Mouse (Mus musculus) left cerebral cortex, adult 8-10 months (tissue): ENCODE measurements at regions not wholly inside any gene's neighbourhood (a gene's known extent, or its start where the extent isn't known, plus 50 kb on each side); places are given as distances from the start of the nearest gene placed in this dataset.

Experiments used
- DNase-seq, 2 experiments: peaks; one replicate each; pipeline ENCODE4 v3.0.0; 2022; ENCODE audit warnings: low spot score in 2 of 2

DNA sequence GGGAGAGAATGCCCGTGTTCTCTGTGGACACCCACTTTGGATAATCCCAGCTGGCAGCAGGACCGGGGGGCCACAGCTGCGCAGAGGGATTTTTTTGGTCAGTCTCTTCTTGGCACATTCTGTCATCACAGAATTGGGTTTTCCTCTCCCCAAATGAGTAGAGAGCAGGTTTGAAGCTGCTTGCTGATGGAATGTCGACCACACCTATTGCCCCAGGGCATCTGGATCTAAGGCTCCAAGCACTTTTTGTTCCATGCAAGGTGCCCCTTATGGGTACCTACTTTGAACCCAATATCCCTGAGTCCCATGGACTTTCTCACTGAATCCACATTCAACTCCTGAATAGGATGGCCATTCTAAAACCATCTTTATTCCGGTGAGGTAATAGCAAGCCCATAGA lies 314.3 kb upstream of the Npvf start:
- DNase-seq, result no peak

DNA sequence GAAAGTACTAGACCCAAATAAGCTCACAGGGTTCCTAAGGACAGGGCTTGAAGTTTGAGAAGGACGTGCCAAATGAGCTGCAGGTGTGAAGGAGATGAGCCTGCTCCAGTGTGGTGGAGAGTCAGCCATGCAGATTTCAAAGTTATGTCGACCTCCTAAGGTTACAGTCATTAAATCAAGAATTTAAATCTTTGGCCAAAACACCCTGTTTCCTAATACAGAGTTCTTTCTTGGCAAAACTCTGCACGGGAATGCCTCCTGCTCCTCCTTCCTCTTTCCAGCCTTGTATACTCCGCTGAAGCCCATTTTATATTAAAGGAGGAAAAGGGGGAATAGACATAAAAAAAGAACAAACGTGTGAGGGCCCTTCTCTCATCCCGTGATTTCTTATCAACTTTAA lies 315.1 kb upstream of the Npvf start:
- no peak for DNase-seq

DNA sequence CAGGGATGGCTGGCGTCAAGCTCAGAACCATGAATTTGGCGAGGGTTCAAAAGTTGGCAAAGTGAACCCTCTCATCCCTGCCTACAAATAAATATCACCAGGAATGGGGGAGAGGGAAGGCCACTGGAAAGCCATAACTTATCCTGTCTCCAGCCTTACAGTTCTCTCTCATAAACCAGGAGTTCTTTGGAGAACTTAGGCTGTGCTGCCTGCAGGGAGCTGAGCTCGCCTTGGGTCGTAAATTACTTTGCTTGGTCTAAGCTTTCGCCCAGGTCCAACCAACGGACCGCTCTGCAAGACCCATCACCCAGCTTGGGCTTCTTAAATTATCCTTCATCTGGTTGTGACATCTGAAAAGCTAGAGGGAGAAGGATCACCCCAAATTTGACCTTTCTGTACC lies 315.8 kb upstream of the Npvf start:
- DNase-seq, result no peak

DNA sequence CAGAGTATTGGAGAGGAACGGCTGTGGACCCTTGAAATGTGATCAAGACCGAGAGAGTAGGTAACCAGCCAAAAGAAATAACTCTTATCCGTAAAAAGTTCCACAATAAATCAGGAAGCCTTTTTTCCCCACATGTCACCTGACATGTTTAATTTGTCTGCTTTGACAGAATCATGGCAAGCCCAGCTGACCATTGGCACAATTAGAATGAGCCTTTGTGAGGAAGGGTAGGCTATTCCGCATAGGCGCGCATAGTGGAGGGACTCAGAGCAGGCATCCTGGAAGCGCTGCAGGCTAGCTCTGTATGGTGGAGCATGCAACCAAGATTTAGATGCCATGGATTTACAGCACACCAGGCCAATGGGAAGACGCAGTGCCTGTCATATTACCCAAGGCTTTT lies 316.5 kb upstream of the Npvf start:
- no peak for DNase-seq

DNA sequence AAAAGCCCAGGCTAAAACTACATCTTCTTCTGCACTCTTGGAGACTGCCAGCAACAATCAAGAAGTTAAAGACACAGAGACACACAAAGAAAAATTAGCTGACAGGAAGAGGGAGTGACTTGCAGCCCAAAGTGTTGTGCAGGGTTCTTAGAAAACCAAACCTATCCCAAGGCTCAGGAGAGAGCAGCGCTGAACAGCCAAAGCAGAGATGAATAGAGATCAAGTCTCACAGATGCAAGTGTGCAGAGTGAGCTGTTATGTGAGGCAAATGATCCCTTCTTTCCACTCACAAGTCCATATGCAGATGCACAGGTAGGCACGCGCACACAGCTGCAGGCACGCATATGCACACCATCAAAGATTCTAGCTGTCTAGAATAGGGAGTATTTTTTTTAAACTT lies 318.0 kb upstream of the Npvf start:
- no peak for DNase-seq

DNA sequence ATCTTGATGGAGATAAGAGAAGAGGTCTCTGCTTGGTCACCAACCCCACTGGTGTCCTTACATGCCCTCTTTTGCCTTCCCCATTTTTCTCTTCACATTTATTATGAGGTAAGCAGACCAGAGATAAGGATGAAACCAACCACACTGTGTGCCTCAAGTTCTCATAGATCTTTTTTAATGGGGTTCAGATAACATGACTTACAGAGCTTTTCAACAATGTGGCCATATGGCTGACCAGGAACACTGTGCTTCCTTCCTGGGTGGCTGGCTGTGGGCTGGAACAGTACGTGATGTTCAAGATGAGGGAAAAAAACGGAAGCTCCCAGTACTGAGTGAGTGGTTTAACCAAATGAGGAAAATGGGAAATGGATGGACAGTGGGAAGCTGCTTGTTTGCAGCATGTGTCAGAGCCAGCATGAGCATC lies 319.0 kb upstream of the Npvf start:
- no peak for DNase-seq

DNA sequence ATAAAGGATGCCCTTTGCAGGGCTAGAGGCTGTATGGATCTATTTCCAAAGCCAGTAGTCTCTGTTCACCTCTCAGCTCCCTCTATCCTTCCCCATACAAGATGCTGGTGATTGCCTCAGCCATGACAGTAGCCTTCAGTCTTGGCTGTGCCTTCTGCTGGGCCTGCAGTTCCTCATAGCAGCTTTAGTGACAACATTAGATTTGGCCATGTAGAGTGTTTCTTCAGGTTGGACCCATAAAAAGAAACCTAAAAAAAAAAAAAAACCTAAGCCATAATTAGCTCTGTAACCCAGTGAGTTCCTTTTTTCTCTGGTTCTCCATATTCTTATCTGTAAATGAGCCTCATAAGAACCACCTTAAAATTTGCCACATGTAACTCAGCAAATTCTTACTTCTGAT lies 319.6 kb upstream of the Npvf start:
- DNase-seq, result no peak

DNA sequence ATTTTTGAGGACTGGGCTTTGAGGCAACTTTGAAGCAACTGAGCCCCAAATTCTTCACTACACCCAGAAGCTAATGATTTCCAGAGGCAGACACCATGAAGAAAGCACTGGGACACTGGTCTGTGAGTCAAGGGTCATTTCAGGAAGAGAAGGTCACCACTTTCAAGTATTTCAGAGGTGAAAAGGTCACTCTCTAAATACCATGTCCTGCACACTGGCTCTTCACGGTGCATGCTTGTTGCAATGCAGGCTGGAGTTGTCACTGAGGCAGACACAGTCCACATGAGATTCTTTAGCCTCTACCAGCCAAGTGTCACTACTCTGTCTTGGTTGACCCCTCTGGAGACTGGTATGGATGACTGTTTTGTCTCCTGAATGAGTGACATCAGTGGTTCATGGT lies 320.7 kb upstream of the Npvf start:
- no peak for DNase-seq

DNA sequence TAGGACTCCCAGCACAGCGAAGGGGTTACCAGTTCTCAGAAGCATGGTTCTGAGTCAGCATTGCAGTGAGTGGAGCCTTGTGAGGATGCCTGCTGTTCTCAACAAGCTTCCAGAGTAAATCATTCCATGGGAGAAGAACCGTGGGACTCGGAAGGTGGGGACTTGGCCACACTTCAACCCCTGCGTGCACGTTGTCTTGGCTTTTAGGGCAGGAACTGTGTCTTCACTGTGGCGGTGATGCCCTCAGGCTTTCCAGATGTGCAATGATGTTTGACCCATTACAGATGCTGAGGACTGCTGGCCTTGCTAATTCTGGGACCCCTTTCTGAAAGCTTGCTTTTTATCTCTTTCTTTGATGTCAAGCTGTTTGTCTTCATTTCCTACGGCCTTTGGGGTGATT lies 322.7 kb upstream of the Npvf start:
- DNase-seq, result no peak

DNA sequence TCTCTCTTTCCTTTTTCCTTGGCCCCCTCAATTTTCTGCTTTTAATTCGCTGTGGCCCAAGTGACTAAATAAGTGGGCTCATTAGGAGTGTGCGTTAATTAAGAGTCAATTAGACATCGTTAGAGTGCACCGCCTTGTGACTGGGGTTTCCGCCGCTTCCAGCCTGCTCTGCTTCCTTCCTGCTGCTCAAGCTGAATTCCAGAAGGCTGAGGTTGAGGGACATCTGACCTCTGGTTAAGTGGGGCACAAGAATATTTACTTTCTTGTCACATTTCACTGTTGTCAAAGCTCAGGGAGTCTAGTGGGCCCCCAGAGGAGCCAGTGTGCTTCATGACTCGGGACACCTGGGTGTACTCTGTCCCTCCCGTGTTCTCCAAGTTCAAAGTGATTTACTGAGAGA lies 323.1 kb upstream of the Npvf start:
- DNase-seq, result no peak

DNA sequence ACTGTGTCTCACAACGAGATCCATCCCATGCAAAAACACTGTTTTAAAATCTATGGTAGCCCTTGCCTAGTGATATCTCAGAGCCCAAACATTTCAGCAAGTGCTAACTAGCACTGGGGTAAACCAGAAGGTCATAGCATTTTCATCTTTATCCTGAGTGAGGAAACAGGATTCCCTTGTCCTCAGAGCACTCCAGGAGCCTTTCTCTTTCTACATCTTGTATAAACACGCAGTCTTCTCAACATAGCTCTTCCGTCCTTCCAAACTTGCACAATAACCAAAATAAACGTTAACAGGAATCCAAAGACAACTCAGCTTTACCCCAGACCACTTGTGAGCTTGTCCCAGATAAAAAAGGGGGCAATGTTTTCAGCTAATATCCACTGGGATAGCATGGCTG lies 323.8 kb upstream of the Npvf start:
- DNase-seq, result no peak

DNA sequence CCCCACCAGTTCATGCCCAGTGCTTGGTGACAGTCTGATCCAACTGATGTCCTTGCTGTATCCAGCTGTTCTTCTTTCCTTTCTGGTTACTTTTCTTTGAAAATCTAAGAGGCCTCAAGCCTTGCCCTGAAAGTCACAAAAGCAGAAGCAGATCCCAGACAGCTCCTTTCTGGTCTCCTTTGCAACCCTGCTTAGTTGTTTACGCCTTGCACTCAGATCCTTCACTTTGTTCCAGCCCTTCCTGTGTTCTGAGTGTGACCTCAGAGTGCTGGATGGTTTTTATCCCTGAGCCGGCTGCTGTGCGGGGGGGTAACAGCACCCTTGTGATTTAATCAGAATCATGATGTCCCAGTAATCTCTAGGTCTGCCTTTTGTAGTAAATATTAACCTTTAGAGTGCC lies 324.3 kb upstream of the Npvf start:
- no peak for DNase-seq

DNA sequence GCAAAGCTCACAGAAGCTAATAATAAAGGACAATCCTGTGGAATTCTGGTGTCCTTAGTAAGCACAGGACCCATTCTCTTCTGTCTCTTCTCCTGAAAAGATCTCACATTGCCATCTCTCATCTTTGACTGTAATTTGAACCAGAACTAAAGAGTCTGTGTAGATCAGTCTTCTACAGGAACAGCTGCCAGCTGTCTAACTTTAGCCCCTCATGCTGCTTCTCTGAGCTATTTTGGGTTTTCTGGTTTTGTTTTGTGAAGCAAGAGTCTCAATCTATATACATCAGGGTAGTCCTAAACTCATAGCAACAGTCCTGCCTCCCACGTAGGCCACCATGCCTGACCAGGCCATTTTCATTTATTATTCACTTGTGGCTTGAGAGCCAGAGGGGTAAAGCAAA lies 325.5 kb upstream of the Npvf start:
- DNase-seq, result no peak

DNA sequence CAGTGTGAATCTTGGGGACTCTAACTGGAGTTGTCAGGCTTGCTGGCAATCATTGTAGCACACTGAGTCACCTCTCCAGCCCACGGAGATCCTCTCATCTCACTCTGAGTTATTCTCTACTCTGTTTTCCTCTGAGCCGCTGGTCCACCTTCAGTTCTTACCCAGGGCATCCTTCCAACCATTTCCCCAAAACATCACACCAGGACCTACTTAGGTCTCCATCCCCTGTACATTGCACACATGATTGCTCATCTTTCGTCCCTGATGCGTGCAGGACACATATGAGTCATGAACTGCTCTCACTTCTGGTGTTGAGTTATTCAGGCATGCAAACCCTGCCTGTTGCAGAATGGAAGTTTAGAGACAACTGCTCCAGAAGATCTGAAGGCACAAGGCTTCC lies 326.1 kb upstream of the Npvf start:
- peak in 1 of 2 experiments; percentile 19 for DNase-seq

DNA sequence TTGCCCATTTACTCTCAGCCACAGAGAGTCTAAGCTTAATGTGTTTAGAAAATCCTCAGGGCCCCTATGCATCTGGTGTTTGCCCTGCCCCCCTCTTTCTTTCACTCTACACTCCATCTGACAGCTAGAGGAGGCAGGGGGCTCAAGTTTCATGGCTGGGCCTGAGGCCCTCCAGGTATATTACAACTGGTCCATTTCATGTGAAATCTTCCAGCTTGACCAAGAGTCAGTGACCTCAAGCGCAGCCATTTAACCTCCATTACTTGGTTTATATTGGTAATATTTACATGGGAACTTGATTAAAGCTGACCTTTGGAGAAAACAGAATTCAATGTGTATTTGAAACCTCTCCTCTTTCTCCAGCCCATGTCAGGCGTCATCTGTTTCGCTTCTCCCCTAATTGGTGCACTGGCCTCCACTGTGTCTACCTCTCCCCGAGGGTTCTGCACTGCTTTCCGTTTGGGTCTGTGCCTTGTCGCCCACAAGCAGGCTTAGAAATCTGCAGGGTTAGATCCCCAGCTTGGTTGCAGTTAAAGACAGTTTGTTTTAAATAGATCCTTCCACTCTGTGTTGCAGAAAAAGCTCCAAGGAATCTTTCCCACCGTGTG lies 327.6 kb upstream of the Npvf start:
- DNase-seq, result no peak

DNA sequence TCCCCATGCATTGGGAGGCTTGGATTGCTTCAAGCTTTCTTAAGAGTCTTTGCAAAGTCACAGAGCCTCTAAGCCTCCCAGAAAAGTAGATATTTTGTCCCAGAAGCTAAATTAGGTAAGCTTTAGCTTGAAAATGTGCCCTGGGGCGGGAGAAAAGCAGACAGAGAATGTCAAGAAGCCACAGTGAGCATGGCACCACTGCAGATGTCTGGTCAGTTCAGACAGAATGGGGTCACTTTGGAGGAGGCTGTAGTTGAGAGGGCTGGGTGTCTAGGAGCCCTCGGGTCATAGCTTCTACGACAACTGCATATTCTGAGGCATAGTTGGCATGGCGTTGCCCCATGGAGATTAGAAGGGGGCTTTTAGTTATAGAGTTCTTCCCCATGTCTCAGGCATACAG lies 328.6 kb upstream of the Npvf start:
- DNase-seq, result no peak

DNA sequence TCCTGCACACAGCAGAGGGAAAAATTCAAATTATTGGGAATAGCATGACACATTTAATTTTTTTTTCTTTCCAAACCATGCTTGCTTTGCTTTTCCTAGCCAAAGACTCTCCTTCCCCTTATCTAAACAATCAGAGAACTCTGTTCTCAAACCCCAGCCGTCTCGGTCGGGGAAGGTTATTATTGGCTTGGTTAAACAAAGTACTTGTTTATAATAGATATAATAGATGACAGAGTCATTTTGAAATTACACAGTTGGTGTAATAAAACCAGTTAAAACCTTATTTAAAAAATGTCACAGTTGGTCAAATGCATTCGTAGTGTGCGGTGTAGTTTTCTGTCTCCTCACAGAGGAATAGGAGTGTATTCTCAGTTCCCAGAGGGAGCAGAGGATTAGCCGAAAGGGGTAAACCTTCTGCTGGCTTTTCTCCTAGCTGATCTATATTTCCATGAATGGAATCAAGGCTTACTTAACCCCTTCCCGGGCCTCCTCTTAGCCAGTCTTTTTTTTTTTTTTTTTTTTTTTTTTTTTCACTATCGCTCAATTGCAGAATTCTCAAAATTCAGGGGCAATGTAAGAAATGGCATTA lies 329.4 kb upstream of the Npvf start:
- no peak for DNase-seq

DNA sequence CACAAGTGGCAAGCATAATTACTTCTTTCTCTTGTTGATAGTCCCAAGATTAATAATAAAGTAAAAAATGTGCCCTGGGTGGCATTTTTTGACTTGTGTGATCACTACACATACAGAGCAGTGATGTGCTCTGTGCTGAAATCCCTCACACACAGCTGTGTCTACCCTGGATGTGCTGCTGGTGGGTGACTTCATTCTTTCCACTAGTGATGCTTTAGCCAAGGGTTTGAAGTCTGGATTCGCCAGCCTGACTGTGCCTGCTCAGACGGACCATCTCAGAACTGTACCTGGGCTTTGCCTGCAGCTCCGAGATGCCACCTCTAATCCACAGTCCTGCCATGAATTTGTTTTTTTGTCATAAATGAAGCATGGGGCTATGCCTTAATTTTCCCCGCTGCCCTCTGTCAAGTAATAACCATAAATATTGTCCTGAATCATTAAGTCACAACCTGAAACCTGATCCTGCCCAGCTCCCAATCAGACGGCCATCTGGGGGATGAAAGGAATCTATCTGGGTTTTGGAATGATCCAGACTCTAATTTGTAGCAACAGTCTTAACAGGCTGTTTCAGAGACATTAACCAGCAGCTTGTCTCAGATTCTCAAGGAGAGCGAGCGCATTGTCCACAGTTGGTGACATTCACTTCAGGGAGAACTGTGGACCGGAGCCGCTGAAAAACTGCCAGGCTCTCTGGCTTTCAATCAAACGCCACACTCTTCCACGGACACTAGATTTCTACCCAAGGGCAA lies 330.1 kb upstream of the Npvf start:
- no peak for DNase-seq

DNA sequence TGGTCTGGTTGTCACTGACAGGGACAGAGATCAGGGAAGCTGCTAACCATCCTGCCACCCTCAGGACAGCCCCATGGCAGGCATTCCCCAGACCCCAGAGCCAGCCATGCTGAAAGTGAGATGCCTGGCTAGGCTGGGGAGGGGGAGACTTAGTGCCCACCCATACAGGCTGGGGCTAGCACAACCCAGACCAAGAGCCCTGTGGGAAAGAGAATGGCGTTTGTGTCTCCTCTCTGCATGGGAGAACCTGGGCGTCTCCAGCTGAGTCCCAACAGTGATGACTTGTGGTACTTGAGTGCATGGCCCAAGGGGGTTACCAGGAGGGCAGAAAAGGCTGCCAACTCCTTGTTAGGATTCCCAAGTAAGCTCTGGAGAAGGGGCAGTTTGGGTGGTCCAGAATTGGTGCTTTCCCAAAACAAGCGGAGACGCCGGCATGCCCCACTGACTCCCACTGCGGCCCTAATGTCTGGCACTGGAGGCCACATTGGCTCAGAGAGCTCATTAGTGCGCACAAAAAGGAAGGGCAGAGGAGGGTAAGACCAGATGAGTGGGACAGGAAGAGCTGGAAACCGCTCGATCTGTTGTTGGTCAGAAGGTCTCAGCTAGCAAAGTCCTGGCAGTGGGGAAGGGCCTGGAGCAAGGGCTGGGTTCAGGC lies 332.2 kb upstream of the Npvf start:
- no peak for DNase-seq

DNA sequence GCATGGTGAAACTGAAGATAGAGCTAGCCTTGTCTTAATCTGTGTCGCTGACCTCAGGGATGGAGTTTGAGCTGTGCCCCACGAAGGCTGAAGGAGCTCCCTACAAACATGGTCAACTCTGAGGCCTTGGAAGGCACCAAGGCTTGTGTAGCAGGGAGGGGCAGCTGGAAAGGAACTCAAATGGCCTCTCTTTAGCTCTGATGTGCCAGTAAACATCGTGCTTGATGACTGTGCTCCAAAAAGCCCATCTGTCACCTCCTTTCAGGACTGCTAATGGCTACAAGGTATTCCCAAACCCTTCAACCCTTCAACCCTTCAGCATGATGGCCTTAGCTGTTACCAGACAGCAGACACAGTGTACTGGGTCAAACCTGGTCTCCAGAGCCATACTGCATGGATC lies 334.3 kb upstream of the Npvf start:
- no peak for DNase-seq

DNA sequence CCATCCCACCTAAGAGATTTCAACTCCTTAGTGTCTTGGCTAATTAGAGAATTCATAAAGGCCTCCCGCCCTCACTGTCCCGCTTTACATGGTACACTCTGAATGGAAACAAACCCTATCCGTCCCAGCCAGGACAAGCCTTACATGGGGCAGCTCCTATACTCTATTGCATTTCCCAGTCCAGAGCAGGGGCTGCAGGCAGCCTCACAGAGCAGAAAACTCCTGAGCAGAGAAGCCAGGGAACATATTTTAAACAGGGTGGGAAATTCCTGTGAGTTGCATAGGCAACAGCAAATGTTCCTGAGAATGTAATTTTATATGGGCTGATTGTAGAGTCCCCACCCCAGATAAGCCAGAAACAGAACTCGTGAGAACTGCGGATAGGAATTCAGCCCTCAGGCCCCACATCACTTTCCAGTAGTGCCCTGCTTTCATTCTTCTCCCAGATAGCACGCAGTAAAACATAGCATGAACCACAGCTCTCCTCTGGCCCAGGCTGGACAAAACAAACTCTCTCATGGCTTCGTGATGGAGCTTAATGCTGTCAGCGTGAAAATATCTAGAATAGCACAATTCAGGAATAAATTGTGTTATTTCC lies 337.4 kb upstream of the Npvf start:
- DNase-seq, result no peak

DNA sequence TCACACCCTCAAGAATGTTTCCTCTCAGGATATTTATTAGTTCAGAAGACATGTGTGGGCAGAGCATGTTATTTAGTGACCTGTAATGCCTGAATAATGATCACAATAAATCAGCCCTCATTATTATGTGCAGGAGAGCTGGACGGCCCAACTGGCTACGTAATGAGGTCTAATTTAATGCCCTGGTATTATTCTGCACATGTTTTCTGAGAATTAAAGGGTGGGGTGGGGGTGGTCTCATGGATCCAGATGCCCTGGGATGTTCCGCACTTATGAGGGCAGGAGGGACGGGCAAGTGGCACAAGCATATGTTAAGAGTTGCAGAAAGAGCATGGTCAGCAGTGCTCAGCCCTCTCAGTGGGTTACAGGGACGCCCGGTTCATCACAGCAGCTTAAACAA lies 339.7 kb upstream of the Npvf start:
- no peak for DNase-seq
